Mouse (Mus musculus) neutrophil, adult 5-6 weeks (primary cell): ENCODE data around the gene Gm7945. TPM values are rescaled to one million over a fixed set of nuclear protein-coding genes. Genes with fewer than 3 reads are reported as not detected.
"Not testable (repeated sequence)": the region's sequence is repeated elsewhere in the genome, so short reads cannot be mapped to it uniquely, and the experiment has no call there.

ENCODE experiments used
- ATAC-seq: fragments of 151-379, 151-347 bp; 2 replicates; pipeline ENCODE4 v1.8.0; 2017; ENCODE audit warnings: mild to moderate bottlenecking, moderate TSS enrichment; ENCODE audit not compliant: insufficient number of reproducible peaks, poor library complexity, low FRiP score, severe bottlenecking; ENCODE audit errors: extremely low read depth
- total RNA-seq: library from RNA; stranded (forward); fragments of 200-1000 nt; gene quantifications from 2 replicates; pipeline ENCODE4 v1.2.3, GENCODE M21; 2017

The Gm7945 gene
- not detected in 2 replicates for total RNA-seq

DNA sequence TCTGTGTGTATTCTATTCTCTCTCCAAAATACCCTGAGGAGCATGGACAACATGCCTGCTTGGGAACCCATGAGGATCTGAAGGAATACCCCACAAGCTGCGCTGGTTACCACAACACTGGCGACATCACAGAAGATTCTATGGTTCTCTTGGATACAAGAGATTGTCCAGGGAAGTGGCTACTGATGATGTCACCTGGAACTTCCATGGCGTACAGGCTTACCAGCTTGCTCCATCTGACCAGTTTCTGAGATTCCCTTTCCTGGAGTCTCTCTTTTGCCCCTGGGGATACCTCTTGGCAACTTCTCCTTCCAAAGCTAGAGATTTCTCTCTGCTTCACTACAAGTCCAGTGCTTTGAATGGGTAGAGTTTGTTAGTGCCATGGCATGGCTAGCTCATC is at the start of gene Gm7945:
Gm7945 (minus strand) TSS at position 101 of the 400 bp plus-strand sequence.
- not testable (repeated sequence) for ATAC-seq

DNA sequence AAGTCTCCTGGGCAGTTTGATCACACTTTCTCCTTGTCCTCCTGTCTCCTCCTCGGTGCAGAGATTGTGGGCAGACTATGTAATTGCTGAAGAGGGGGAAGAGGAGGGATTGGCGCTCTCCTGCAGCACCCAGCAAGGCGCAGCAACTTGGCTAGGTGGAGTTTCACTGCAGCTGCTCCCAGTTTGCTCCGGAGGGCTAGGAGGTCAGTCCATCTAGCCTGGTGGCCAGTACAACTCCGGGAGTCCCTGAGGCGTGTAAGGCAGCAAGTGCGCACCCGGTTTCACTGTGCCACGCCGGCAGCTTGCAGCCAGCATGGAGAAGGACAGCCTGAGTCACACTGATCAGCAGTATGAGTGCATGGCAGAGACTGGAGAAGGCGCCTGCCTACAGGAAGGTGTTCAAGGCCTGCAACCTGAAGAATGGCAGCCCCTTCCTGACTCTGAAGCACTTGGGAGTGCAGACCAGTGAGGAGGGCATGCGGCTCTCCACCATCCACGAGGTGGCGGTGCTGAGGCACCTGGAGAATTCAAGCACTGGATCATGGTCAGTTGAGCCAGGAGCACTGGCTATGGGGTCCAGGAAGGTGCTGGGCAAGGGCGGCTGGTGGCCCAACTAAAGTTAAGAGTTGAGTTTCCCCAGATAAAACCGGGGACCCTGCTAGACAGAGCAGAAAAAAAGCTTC is 39.4 kb upstream of the Gm7945 start:
- not testable (repeated sequence) for ATAC-seq

DNA sequence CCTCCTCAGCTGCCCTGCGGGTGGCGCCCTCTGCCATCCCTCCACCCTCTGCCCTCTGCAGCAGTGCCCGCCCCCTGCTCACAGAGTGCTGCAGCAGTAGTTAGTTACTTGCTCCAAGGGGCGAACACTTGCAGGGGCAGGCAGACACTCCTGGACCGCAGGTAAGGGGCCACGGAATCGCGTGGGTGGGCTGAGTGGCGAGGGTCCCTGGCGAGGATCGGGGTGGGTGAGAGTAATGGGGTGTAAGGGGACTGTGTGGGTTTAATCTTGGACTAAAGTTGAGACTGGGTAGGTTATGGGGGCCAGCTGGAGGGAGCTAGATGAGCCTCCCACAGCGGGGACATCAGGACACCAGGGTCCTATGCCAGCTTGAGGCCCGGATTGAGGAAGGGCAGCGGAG is 38.5 kb upstream of the Gm7945 start:
- not testable (repeated sequence) for ATAC-seq

DNA sequence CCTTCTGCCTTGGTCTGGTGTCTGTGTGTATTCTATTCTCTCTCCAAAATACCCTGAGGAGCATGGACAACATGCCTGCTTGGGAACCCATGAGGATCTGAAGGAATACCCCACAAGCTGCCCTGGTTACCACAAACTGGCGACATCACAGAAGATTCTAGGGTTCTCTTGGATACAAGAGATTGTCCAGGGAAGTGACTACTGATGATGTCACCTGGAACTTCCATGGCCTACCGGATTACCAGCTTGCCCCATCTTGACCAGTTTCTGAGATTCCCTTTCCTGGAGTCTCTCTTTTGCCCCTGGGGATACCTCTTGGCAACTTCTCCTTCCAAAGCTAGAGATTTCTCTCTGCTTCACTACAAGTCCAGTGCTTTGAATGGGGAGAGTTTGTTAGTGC is 22.0 kb upstream of the Gm7945 start, which contains the start of gene Gm6482:
Gm6482 (minus strand) TSS at position 101 of the 400 bp plus-strand sequence.
- ATAC-seq = not testable (repeated sequence)

DNA sequence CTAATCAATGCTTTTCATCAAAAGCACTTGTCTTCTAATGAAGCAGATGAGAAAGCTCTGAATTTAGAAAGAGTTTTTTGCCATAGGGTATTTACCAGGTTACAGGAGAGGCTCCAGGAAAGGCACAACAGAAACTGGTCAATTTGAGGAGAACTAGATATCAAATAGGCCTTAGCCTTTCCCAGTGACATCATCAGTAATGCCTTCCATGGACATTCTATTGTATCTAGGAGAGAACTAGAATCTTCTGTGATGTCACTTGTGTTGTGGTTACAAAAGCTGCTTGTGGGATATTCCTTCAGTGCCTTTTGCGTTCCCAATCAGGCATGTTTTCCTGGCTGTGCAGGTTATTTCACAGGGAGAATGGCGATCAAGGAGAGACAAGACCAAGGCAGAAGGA is 37.9 kb downstream of the Gm7945 start, which contains the start of gene Gm5798:
Gm5798 (plus strand) TSS at position 301 of the 400 bp plus-strand sequence.
- ATAC-seq = not testable (repeated sequence)

Other genes starting within 250 kb of the Gm7945 start
- 0.23 TPM in 1 of 2 replicates, not detected in the other for gene Mbl1, start 234.9 kb downstream of the Gm7945 start, total RNA-seq
- gene Sftpd, start 201.2 kb downstream of the Gm7945 start, total RNA-seq = not detected in 2 replicates
- gene Gm2832, start 107.6 kb downstream of the Gm7945 start, total RNA-seq = not detected in 2 replicates
- gene Gm5798, start 37.8 kb downstream of the Gm7945 start, total RNA-seq = not detected in 2 replicates
- gene Gm6482, start 21.9 kb upstream of the Gm7945 start, total RNA-seq = not detected in 2 replicates
- not detected in 2 replicates for gene Gm7954, start 67.1 kb upstream of the Gm7945 start, total RNA-seq
- not detected in 2 replicates for gene Gm3486, start 103.1 kb upstream of the Gm7945 start, total RNA-seq
- gene Gm7970, start 169.2 kb upstream of the Gm7945 start, total RNA-seq = not detected in 2 replicates
- not detected in 2 replicates for gene 1700049E17Rik2, start 186.8 kb upstream of the Gm7945 start, total RNA-seq
- gene Gm3072, start 238.2 kb upstream of the Gm7945 start, total RNA-seq = not detected in 2 replicates